Mouse (Mus musculus) T-cell, adult 66 days (primary cell): Measurements from ENCODE around the gene Rtf2. TPM values are rescaled to one million over a fixed set of nuclear protein-coding genes. Genes with fewer than 3 reads are reported as not detected.

Experiments used
- total RNA-seq, 2 experiments: library from RNA; stranded (reverse); gene quantifications; 3 replicates in 1 of 2; 4 replicates in 1 of 2; pipeline ENCODE4 v1.2.4; 2023

Gene Rtf2
- 10 to 100 TPM; 74.2 to 76.4 TPM for total RNA-seq

DNA sequence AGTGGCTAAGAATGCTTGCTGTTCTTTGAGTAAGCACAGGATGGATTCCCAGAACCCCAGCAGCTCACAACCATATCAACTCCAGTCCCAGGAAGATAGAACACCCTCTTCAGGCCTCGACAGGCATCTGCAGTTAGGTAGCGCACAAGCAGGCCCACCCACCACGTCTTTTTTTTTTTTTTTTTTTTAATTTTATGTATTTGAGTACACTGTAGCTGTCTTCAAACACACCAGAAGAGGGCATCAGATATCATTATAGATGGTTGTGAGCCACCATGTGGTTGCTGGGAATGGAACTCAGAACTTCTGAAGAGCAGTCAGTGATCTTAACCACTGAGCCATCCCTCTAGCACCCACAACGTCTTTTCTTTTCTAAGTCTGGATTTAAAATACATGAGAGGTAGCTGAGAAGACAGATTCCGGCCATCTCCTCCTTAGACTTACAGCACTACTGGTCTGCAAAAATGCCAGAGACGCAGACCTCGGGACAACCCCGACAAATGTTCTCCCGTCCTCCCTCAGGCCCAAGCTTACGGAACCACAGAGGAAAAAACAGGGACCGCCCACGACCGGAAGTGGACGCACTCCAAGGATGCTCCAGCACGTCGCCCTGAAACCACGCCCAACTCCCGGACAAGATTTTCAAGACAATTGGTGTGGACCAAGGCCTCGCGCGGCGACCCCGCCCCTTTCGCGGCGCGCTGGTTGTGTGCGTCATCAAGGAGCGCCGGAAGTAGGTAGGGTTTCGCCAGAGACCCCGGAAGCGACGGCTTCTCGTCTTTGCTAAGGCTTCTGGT, at the start of gene Rtf2:
Gene Rtf2 (plus strand): TSS at position 714 of the 797 bp plus-strand sequence.

DNA sequence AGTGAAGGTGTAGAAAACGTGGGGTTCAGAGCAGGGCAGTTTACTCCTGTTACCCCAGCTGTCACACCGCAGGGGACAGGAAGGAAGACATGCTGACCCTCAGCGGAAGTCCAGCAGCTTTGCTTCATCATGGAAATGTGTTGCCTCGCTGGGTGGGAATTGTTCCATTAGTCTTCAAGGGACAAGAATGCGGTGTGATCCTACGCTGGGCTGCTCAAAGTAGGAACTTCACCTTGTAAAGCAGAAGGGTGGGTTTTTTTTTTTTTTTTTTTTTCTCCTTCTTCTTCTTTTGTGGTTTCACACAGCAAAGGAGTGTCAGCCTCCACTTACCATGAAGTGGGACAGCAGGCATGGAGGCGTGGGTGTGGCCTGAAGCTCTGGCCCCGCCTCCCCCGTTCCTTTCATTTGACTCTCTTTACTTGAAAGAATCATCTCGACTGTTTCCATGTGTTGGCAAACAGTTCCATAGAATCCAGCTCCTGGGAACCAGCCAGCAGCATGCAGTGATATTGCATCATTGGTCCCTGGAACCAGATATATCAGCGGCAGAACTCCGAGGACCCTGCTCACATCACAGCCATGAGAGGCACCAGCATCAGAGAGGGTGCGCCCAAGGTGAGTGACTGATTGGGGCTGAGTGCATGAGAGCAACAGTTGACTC, 46.8 kb upstream of the Rtf2 start, which contains the start of gene Cass4:
Gene Cass4 (plus strand): TSS at position 404 of the 661 bp plus-strand sequence.

DNA sequence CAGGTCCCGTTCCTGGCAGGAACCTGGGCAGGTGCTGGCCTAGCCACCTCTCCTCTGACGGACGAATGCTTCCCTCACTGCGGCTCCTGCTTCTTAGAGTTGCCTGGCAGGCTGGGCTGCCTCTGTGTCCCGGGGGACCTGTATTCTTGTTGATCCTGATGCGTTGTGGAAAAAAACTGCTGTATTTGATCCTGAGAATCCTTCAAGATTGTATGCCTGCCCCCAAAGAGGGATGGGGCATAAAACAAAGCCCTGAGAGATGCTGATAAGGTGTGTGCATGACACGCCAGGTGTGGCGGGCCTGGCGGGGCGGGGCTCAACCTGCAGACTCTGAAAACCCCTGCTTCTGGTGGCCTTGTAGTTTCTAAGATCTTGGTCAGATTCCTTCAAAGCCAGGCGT, 18.1 kb downstream of the Rtf2 start, which contains the start of gene Gcnt7:
Gene Gcnt7 (minus strand): TSS at position 101 of the 400 bp plus-strand sequence.

DNA sequence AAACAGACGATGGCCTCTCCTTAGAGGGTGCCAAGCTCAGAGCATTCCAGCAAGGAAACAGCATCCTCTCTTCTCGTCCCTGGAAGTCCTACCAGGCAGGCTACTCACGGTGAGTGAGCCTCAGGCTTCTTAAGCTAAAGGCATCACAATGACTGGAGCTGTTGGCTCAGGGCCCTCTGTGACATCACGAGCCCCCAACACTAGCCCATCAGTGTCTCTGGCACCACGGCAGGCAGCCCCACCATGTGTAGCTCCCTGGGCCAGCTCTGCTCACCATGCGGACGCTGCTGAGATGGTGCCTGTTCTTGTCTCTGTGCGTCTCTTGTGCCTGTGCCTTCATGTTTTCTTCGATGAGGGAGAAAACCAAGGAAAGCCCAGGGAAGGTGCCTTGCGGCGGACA, 32.0 kb downstream of the Rtf2 start, which contains the start of gene Fam209:
Gene Fam209 (plus strand): TSS at position 203 of the 400 bp plus-strand sequence.

Other genes with a start within 250 kb of the Rtf2 start
- not detected for gene Mc3r, start 192.1 kb upstream of the Rtf2 start, total RNA-seq
- gene Fam210b, start 95.0 kb upstream of the Rtf2 start, total RNA-seq = 10 to 100 TPM; 11.6 to 13.0 TPM
- 10 to 100 TPM; 12.2 to 12.9 TPM for gene Aurka, start 70.0 kb upstream of the Rtf2 start, total RNA-seq
- gene Cstf1, start 69.9 kb upstream of the Rtf2 start, total RNA-seq = 10 to 100 TPM; 38.6 to 39.4 TPM
- 1 to 10 TPM in 1 of 2 experiments, under 1 TPM in 1; 0.83 to 1.2 TPM for gene Cass4, start 46.8 kb upstream of the Rtf2 start, total RNA-seq
- not detected for gene Gcnt7, start 18.0 kb downstream of the Rtf2 start, total RNA-seq
- gene Fam209, start 32.0 kb downstream of the Rtf2 start, total RNA-seq = 1 to 10 TPM; 7.7 to 8.6 TPM
- not detected for gene Tfap2c, start 109.0 kb downstream of the Rtf2 start, total RNA-seq